Mouse (Mus musculus) small intestine, adult 2 months (tissue): ENCODE results near the gene Lrrc49. TPM values are rescaled to one million over a fixed set of nuclear protein-coding genes. Genes with fewer than 3 reads are reported as not detected.

Experiments used
- H3K27ac ChIP-seq: fragments of 200-500 bp; 2 replicates; pipeline ENCODE4 v1.5.1; 2012; ENCODE audit warnings: low read depth, low read length, control low read depth, inconsistent platforms; ENCODE audit not compliant: insufficient read depth
- H3K27me3 ChIP-seq: fragments of 200-500 bp; 2 replicates; pipeline ENCODE4 v1.6.1; 2012; ENCODE audit warnings: mild to moderate bottlenecking, moderate library complexity, low read length, inconsistent platforms; ENCODE audit not compliant: control insufficient read depth, insufficient read depth
- H3K36me3 ChIP-seq: fragments of 200-500 bp; 2 replicates; pipeline ENCODE4 v1.6.1; 2012; ENCODE audit warnings: mild to moderate bottlenecking, low read length, control low read depth, inconsistent platforms; ENCODE audit not compliant: control insufficient read depth, insufficient read depth
- H3K4me1 ChIP-seq: fragments of 200-500 bp; 2 replicates; pipeline ENCODE4 v1.6.1; 2012; ENCODE audit warnings: low read length, inconsistent platforms, mixed read lengths; ENCODE audit not compliant: control insufficient read depth, insufficient read depth, insufficient read length
- H3K4me3 ChIP-seq: fragments of 200-500 bp; 2 replicates; pipeline ENCODE4 v1.5.1; 2012; ENCODE audit warnings: low read depth, mild to moderate bottlenecking, control low read depth, inconsistent platforms, low read length, moderate library complexity
- CTCF ChIP-seq: fragments of 200-500 bp; IDR thresholded peaks from 2 replicates; pipeline ENCODE4 v1.5.1; 2012; ENCODE audit warnings: low read depth, mild to moderate bottlenecking, control low read depth, inconsistent platforms, low read length, moderate library complexity, mixed read lengths; ENCODE audit not compliant: insufficient replicate concordance, insufficient read length; ENCODE audit errors: extremely low read depth
- POLR2A ChIP-seq: fragments of 200-500 bp; IDR thresholded peaks from 2 replicates; pipeline ENCODE4 v1.6.1; 2012; ENCODE audit warnings: low read depth, mild to moderate bottlenecking, control low read depth, inconsistent platforms, low read length, moderate library complexity
- WGBS: fragments of 180-500 bp; shearing (Covaris S2); methylation state at CpG from one replicate; pipeline ENCODE4 v1.1.7; 2018; 5-methylcytosine and 5-hydroxymethylcytosine counted together
- polyA plus RNA-seq: library from polyadenylated mRNA; depleted of rRNA; stranded (reverse); fragments of >200 nt; gene quantifications from 2 replicates; pipeline ENCODE4 v1.2.3, GENCODE M21; 2012

The Lrrc49 gene
- polyA plus RNA-seq, 1 experiment, result 1.2 TPM

DNA sequence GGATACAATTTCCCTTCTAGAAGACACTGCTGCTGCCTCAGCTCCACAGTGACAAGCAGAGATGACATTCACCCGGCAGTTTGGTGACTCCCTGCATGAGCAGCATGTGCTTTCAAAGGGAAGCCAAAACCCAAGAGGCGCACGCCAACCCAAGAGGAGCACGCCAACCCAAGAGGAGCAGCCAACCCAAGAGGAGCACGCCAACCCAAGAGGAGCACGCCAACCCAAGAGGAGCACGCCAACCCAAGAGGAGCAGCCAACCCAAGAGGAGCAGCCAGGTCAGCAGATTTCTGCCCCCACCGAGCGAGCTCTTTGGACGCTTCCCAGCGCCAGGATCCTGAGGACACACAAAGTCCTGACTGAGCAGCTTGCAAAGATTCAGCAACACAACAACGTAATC is 23.6 kb downstream of the Lrrc49 start:
- Histone ChIP-seq H3K4me3 (no peak overlapping the region), H3K36me3 (no peaks in the 10 kb centered on the region; the same call in 1 of the 2 replicates), H3K27me3 (no peaks in the 10 kb centered on the region), H3K4me1 (no peaks in the 10 kb centered on the region), H3K27ac (no peak overlapping the region)
- WGBS, result 94% methylated on average over 12 of the region's 12 CpGs
- TF ChIP-seq POLR2A (no peak), CTCF (no peak)

DNA sequence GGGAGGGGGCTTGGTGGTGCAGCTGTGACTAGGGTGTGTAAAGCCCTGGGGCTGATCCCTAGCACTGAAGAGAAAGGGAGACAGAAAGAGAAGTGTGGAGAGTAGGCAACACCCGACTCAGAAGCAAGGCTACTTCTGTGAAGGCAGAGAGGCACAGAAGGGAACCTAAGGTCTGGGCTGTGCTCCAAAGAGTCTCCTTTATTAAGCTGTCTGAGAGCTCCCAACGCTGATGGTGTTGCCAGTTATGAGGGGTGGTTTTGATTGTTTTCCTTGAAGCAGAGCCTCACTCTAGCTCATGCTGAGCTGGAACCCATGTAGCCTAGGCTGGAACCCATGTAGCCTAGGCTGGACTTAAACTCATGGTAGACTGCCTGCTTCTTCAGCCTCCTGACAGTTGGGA is 25.0 kb downstream of the Lrrc49 start:
- WGBS, result 73% methylated on average over 2 of the region's 2 CpGs
- H3K27me3 ChIP-seq, result no peaks in the 10 kb centered on the region
- no peaks in the 10 kb centered on the region for H3K4me1 ChIP-seq
- H3K4me3 ChIP-seq, result no peak overlapping the region
- no peak overlapping the region for H3K27ac ChIP-seq
- no peak for TF ChIP-seq POLR2A
- no peak for TF ChIP-seq CTCF
- H3K36me3 ChIP-seq, result no peaks in the 10 kb centered on the region

DNA sequence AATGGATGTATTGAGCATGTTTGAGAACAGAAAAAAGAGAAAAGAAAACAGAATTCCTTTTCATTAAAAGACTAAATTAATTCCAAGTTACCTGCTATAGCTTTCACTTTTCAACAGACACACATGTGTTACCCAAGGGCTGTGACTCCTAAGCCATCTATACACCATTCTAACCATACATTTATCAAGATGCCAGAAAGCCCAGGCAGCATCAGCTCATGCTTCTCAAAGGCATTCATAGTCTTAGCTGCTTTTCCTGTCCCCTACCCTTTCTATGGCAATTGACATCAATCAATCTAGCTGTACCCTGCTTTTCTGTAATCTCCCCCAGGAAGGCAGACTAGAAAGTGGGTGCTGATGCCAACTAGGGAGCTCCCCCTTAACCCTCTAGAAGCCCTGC is 34.4 kb downstream of the Lrrc49 start:
- H3K27ac ChIP-seq, result no peak overlapping the region
- no peaks in the 10 kb centered on the region for H3K36me3 ChIP-seq
- TF ChIP-seq POLR2A (no peak), CTCF (no peak)

DNA sequence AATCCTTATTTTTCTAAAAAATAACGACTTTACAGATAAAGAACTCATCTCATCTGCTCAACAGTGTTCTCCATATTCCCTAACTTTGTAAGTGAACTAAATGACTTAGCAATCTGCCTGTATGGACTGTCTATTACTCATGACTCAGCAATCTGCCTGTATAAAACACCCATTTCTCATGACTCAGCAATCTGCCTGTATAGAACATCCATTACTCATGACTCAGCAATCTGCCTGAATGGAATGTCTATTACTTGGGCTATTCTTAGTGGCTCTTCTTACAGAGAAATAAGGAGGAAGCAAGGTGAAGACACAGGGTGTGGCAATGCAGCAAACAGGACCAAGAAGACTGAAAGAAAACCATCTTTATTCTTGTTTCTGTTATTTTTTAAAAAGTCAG is 34.8 kb downstream of the Lrrc49 start:
- Histone ChIP-seq H3K4me3 (no peak overlapping the region), H3K27me3 (no peaks in the 10 kb centered on the region), H3K36me3 (no peaks in the 10 kb centered on the region), H3K27ac (no peak overlapping the region), H3K4me1 (no peaks in the 10 kb centered on the region)
- 73% methylated on average over 1 of the region's 1 CpGs for WGBS
- TF ChIP-seq POLR2A (no peak), CTCF (no peak)

More for the DNA sequence above, 34.4 kb downstream of the Lrrc49 start:
- no peaks in the 10 kb centered on the region for H3K4me1 ChIP-seq
- no peaks in the 10 kb centered on the region for H3K27me3 ChIP-seq
- H3K4me3 ChIP-seq, result no peak overlapping the region

DNA sequence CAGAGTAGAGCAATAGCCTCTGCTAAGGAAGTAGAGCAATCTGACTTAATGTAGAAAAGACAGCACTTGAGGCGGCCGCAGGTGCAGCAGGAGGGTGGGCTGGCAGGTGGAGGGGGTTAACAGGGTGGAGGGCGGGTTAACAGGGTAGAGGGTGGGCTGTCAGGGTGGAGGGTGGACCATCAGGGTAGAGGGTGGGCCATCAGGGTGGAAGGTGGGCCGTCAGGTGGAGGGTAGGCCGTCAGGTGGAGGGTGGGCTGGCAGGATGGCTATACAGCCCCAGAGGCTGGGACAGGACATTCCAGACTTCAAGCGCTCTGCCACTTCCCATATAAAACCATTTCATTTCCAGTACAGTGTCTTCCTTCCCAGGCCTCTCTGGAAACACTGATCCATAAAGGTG is 37.7 kb downstream of the Lrrc49 start:
- H3K27me3 ChIP-seq, result no peaks in the 10 kb centered on the region
- no peaks in the 10 kb centered on the region for H3K4me1 ChIP-seq
- WGBS, result 93% methylated on average over 6 of the region's 6 CpGs
- TF ChIP-seq CTCF, result no peak
- TF ChIP-seq POLR2A, result no peak
- no peak overlapping the region for H3K27ac ChIP-seq
- no peaks in the 10 kb centered on the region for H3K36me3 ChIP-seq
- H3K4me3 ChIP-seq, result no peak overlapping the region

DNA sequence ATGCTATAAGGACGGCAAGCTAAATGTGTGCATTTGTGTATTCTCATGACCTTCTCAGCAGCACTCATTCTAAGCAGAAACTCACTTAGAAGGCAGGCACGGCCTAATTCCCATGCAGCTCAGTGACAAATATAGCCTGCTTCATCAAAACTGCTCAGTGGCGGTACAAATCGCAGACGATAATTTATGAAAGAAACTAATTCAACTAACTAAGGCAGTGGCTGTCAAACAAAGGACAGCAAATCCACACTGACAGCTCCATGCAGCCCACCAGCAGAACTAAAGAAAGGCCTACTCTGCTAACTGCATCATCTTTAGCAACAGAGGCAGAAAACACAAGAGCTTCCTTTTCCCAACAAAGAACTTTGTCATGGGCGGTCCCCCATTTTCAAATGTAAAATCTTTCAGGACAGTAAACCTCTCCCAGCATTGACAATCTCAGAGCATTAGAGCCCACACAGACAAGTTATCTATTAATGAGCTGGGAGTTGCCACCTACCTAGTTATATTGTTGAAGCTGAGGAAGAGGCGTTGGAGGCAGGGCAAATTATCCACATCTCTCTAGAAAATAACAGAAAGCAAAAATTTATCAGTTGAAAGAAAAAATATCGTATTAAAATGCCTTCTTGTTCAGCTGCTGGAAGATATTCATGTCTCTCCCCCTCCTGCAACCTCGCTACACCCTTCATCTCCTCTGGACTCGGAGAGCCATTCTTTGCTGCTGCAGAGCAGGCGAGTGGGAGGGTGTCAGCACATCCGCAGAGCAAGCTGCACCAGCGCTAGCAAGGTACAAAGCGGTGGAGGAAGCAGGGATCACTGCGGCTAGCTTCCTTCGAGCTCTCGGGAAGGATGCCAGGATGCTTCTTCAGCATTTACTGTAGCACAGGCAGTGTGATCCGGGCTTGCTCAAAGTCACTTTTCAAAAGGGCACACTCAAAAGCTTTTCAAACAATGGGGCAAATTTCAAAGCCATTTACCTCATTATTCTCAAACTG is 38.7 kb downstream of the Lrrc49 start:
- Histone ChIP-seq H3K36me3 (no peaks in the 10 kb centered on the region), H3K4me1 (no peaks in the 10 kb centered on the region), H3K27me3 (no peaks in the 10 kb centered on the region), H3K4me3 (no peak overlapping the region), H3K27ac (no peak overlapping the region)
- TF ChIP-seq CTCF, result no peak
- TF ChIP-seq POLR2A, result no peak
- 71% methylated on average over 18 of the region's 18 CpGs for WGBS

DNA sequence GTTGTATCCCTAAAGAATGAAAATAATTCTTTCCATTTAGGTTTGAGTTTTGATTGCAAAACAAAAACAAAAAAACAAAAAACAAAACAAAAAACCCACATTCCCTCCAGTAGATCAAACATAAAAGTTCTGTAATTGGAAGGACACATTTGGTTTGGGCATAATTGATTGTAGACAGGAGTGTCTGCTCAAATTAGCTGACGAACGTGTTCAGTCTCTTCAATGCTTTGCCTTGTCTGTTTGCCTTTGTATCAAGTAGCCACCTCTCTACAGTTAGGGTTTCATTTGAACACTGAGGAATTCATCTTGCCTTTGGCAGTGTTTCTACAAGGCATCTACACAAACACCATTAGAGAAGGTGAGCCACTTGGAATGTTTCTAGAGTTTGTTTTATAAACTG is 54.4 kb downstream of the Lrrc49 start:
- TF ChIP-seq CTCF, result no peak
- no peak for TF ChIP-seq POLR2A
- Histone ChIP-seq H3K36me3 (no peaks in the 10 kb centered on the region), H3K27me3 (no peaks in the 10 kb centered on the region), H3K27ac (no peak overlapping the region), H3K4me3 (no peak overlapping the region), H3K4me1 (no peaks in the 10 kb centered on the region)
- WGBS, result 89% methylated on average over 2 of the region's 2 CpGs
